Mouse (Mus musculus) C2C12 (cell line): ENCODE measurements around the gene St3gal2. TPM values are rescaled to one million over a fixed set of nuclear protein-coding genes. Genes with fewer than 3 reads are reported as not detected.
A peak's percentile ranks its signal among the peaks of the same experiment; 100 is the strongest.
"Not testable (repeated sequence)": the region's sequence is repeated elsewhere in the genome, so short reads cannot be mapped to it uniquely, and the experiment has no call there.

Experiments
- H3K27me3 ChIP-seq: one replicate; pipeline ENCODE4 v1.6.1; 2011; ENCODE audit not compliant: control insufficient read depth, insufficient read depth, insufficient read length
- H3K36me3 ChIP-seq: one replicate; pipeline ENCODE4 v1.6.1; 2011; ENCODE audit not compliant: control insufficient read depth, insufficient read depth
- H3K4me3 ChIP-seq: one replicate; pipeline ENCODE4 v1.5.1; 2011; ENCODE audit warnings: mild to moderate bottlenecking, control low read depth; ENCODE audit not compliant: poor library complexity, insufficient read depth, severe bottlenecking
- H3K79me2 ChIP-seq: one replicate; pipeline ENCODE4 v1.6.1; 2011; ENCODE audit not compliant: control insufficient read depth, insufficient read depth
- H3K79me3 ChIP-seq: one replicate; pipeline ENCODE4 v1.6.1; 2011; ENCODE audit warnings: low read depth, control low read depth
- H3ac ChIP-seq: one replicate; pipeline ENCODE3; 2011; ENCODE audit warnings: low read depth; ENCODE audit not compliant: control insufficient read depth, insufficient read length
- CEBPB ChIP-seq: IDR thresholded peaks from one replicate; pipeline ENCODE4 v1.6.1; 2011; ENCODE audit warnings: low read depth, mild to moderate bottlenecking, control low read depth, moderate library complexity
- CTCF ChIP-seq: IDR thresholded peaks from one replicate; pipeline ENCODE4 v1.5.1; 2011; ENCODE audit not compliant: control insufficient read depth, insufficient read depth, insufficient read length
- FOSL1 ChIP-seq: IDR thresholded peaks from one replicate; pipeline ENCODE4 v1.8.0; 2011; ENCODE audit warnings: mild to moderate bottlenecking, low read length; ENCODE audit not compliant: poor library complexity, insufficient read depth, severe bottlenecking
- MAX ChIP-seq: IDR thresholded peaks from one replicate; pipeline ENCODE4 v1.6.1; 2011; ENCODE audit warnings: mild to moderate bottlenecking, control low read depth
- MYOD1 ChIP-seq: IDR thresholded peaks from one replicate; pipeline ENCODE4 v1.6.1; 2011; ENCODE audit warnings: low read depth; ENCODE audit not compliant: control insufficient read depth, insufficient read length
- MYOG ChIP-seq: IDR thresholded peaks from one replicate; pipeline ENCODE4 v1.6.1; 2011; ENCODE audit not compliant: control insufficient read depth, insufficient read length; ENCODE audit errors: extremely low read depth
- USF1 ChIP-seq: IDR thresholded peaks from one replicate; pipeline ENCODE4 v1.6.1; 2011; ENCODE audit warnings: low read depth, mild to moderate bottlenecking, control low read depth, moderate library complexity
- polyA plus RNA-seq: library from polyadenylated mRNA; unstranded; fragments of >200 nt; fragmentation: generic; extraction: Trizol; gene quantifications from one replicate; pipeline ENCODE4 v1.2.1, GENCODE M21; 2012; ENCODE audit warnings: missing spikeins

Gene St3gal2
- polyA plus RNA-seq, 1 experiment, result 23.3 TPM

DNA sequence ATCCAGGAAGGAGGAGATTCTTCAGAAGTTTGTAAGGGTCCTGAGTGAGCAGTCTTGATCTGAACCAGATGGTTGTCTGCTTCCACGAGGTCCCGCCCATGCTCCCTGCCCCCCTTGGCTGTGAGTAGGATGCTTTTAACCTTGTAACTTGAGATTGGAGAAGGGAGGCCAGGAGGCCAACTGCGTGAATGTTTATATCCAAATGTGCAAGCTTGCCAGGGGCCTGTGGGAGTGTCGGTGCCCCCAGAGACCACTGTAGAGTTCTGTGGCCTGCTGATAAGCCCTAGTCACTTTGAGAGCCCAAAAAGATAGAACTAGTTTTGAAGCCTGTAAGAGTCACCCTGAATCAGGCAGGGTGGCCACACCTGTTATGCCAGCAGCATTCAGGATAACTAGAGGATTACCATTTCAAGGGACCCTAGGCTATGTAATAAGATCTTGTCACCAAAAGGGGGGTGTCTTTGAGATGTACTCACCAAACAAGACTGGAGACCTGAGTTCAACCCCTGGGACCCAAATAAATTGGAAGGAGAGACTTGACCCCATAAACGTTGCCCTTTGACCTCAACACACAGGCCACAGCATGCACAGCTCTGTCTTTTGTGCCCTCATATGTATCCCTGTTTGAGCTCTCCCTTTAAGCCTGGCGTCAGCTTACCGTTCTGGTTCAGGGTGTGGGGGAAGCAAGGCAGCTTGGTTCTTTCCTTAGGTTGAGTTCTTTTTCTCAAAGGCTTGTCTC lies 1.9 kb downstream of the St3gal2 start:
- Histone ChIP-seq H3ac (no peak overlapping the region), H3K36me3 (no peaks in the 10 kb centered on the region), H3K79me3 (peaks cover 32% of the 10 kb centered on the region), H3K4me3 (no peak overlapping the region), H3K27me3 (no peaks in the 10 kb centered on the region), H3K79me2 (peaks cover 59% of the 10 kb centered on the region)
- TF ChIP-seq MAX (peak; percentile 75), CTCF (no peak)

- Histone ChIP-seq H3K79me3 (peaks cover 29% of the 10 kb centered on the region), H3K36me3 (no peaks in the 10 kb centered on the region), H3K27me3 (no peaks in the 10 kb centered on the region), H3K79me2 (peaks cover 91% of the 10 kb centered on the region), H3K4me3 (no peak overlapping the region), H3ac (no peak overlapping the region)
- TF ChIP-seq CTCF (no peak), MAX (no peak), MYOG (no peak), USF1 (no peak), MYOD1 (no peak), FOSL1 (no peak), CEBPB (no peak)
These were observed 6.0 kb downstream of the St3gal2 start for GRCm38 (mm10) chr8:110925691-110926140.

DNA sequence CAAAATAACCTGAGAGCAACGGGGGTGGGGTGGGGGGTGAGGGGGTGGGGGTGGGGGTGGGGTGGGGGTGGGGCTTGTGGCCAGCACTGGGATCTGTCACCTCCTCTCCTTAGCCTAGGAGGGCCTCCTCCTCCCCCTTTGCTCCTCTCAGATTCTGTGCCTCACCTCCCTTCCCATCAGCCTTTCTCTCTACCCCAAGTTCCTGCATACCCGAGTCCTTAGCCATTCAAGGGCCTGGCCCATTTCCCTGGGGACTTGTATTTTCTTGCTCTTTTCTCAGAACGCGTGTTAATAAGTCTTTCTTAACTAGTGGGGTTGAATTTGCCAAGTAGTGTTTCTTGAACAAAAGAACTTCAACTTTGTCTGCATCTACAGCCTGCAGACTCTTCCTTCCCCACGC lies 7.0 kb downstream of the St3gal2 start:
- no peak for TF ChIP-seq MYOG
- no peak for TF ChIP-seq USF1
- no peak for TF ChIP-seq CEBPB
- no peak for TF ChIP-seq MAX
- TF ChIP-seq FOSL1, result no peak
- TF ChIP-seq CTCF, result no peak
- no peak for TF ChIP-seq MYOD1
- Histone ChIP-seq H3K36me3 (no peaks in the 10 kb centered on the region), H3ac (no peak overlapping the region), H3K79me2 (peaks cover 89% of the 10 kb centered on the region), H3K4me3 (no peak overlapping the region), H3K27me3 (no peaks in the 10 kb centered on the region), H3K79me3 (peaks cover 28% of the 10 kb centered on the region)

- H3K79me2 ChIP-seq, result peaks cover 86% of the 10 kb centered on the region
- TF ChIP-seq MYOG, result no peak
- TF ChIP-seq FOSL1, result no peak
- TF ChIP-seq MYOD1, result no peak
- TF ChIP-seq USF1, result no peak
- no peak for TF ChIP-seq CEBPB
- TF ChIP-seq MAX, result no peak
- TF ChIP-seq CTCF, result no peak
- H3K36me3 ChIP-seq, result no peaks in the 10 kb centered on the region
- peaks cover 15% of the 10 kb centered on the region for H3K79me3 ChIP-seq
- no peaks in the 10 kb centered on the region for H3K27me3 ChIP-seq
- no peak overlapping the region for H3ac ChIP-seq
- H3K4me3 ChIP-seq, result no peak overlapping the region
These were observed 8.7 kb downstream of the St3gal2 start for GRCm38 (mm10) chr8:110928435-110928834.

DNA sequence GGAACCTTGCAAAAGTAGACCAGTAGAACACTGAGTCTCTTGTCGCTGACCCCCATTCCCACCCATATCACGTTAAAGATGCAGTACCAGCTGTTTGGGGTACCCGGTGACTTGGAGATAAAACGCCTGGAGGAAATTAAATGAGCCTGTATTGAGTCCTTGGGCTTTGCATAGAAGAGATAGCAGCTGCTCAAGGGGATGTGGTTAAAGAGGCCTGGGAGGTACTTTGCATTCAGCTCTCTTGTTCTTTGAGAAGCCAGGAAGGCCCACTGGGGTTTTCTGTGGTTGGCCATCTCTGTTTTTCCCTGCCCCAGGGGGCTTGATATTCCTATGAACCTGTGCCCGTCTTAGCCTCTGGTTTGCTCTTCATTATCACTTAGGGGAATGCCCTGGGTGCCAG lies 9.3 kb downstream of the St3gal2 start:
- H3ac ChIP-seq, result no peak overlapping the region
- TF ChIP-seq CEBPB (no peak), MYOG (no peak), MYOD1 (peak; percentile 32), MAX (no peak), FOSL1 (no peak), USF1 (no peak), CTCF (no peak)
- no peaks in the 10 kb centered on the region for H3K36me3 ChIP-seq
- no peaks in the 10 kb centered on the region for H3K27me3 ChIP-seq
- no peak overlapping the region for H3K4me3 ChIP-seq
- peaks cover 86% of the 10 kb centered on the region for H3K79me2 ChIP-seq
- peaks cover 13% of the 10 kb centered on the region for H3K79me3 ChIP-seq

- not testable (repeated sequence) for H3K4me3 ChIP-seq, H3K36me3 ChIP-seq
These were observed 9.9 kb downstream of the St3gal2 start for GRCm38 (mm10) chr8:110929672-110930071.

More at GRCm38 (mm10) chr8:110929672-110930071, 9.9 kb downstream of the St3gal2 start:
- H3ac ChIP-seq, H3K27me3 ChIP-seq, H3K79me3 ChIP-seq: not testable (repeated sequence)
- H3K79me2 ChIP-seq, result peaks cover 84% of the 10 kb centered on the region
